Comparison of ENCODE assay signal across 10 mouse cellular contexts in genomic region chr6:28853654-28854053, GRCm38 (mm10). TPM values are rescaled to one million over a fixed set of nuclear protein-coding genes. Genes with fewer than 3 reads are reported as not detected.
DNase-seq lines count a peak whose midpoint lies in the region; ATAC-seq and TF ChIP-seq lines count a peak whose summit lies in the region.
"Had no signal": no experiment of that assay in that cellular context is flagged by ENCODE, and none has a peak within 500 bp of the region (broad histone marks: within the 10 kb centered on the region; RNA-seq: fewer than 3 reads in every experiment).

No protein-coding gene starts in this region.

- CTCF ChIA-PET in Patski (lab: Charles Lee): interaction anchor here (1.5 to 1.9 kb wide), 2 partner anchors 11 to 13 kb away, joined by 4 read pairs; no protein-coding TSS in a partner anchor

- H3K27me3 ChIP-seq in Patski: no peaks in the 10 kb centered on the region
- 0 out of 2 replicates have a peak, but pooled peaks cover 1% of the 10 kb centered on the region for H3K27me3 ChIP-seq in hindbrain, embryonic 13.5 days
- no peaks in the 10 kb centered on the region for H3K27me3 ChIP-seq in midbrain, embryonic 13.5 days
- H3K27me3 ChIP-seq: heart, embryonic 12.5 days; liver, embryonic 15.5 days had no signal

- POLR2A ChIA-PET in Patski (lab: Charles Lee): no interaction called here

- peak overlapping the region; percentile 29; the same call in 1 of the 2 replicates for H3K9ac ChIP-seq in hindbrain, embryonic 13.5 days
- H3K9ac ChIP-seq in midbrain, embryonic 13.5 days (replicated peaks): no peak overlapping the region
- H3K9ac ChIP-seq: heart, embryonic 12.5 days; liver, embryonic 15.5 days had no signal

- DNase-seq in Muller cell, postnatal 12 days (ENCODE audit: inconsistent ontology term): peak; percentile 63
- DNase-seq in Patski (ENCODE audit: low read depth, low spot score): no peak
- DNase-seq in right cerebral cortex, postnatal 25 days: no peak
- DNase-seq in frontal cortex, postnatal 36 days (ENCODE audit: low spot score in 2 of 2): no peak
- DNase-seq in lung, postnatal 14 days: no peak
- DNase-seq: cerebellum, adult 8-10 months had no signal

- H3K4me2 ChIP-seq in hindbrain, embryonic 13.5 days: no peak overlapping the region
- H3K4me2 ChIP-seq in midbrain, embryonic 13.5 days (replicated peaks): no peak overlapping the region
- H3K4me2 ChIP-seq: heart, embryonic 12.5 days; liver, embryonic 15.5 days had no signal

- H3K4me1 ChIP-seq in hindbrain, embryonic 13.5 days (replicated peaks): peaks cover 63% of the 10 kb centered on the region
- H3K4me1 ChIP-seq in midbrain, embryonic 13.5 days (replicated peaks): peaks cover 47% of the 10 kb centered on the region

- ATAC-seq in Patski: peak; percentile 22
- ATAC-seq in hindbrain, embryonic 13.5 days (ENCODE audit: low FRiP score): no peak
- ATAC-seq in midbrain, embryonic 13.5 days: no peak

- in situ Hi-C loops in Patski (cut with MboI; ENCODE audit: low pct_unique_long_range_greater_than_20kb): no loop called here

- TF ChIP-seq CTCF in Patski (IDR thresholded peaks at IDR 0.05): no peak

- no peaks in the 10 kb centered on the region for H3K9me3 ChIP-seq in hindbrain, embryonic 13.5 days
- no peaks in the 10 kb centered on the region for H3K9me3 ChIP-seq in midbrain, embryonic 13.5 days
- H3K9me3 ChIP-seq: heart, embryonic 12.5 days; liver, embryonic 15.5 days had no signal

- WGBS in hindbrain, embryonic 13.5 days: 7% methylated on average over 2 of the region's 2 CpGs
- 9% methylated on average over 2 of the region's 2 CpGs for WGBS in midbrain, embryonic 13.5 days

- no peaks in the 10 kb centered on the region for H3K36me3 ChIP-seq in hindbrain, embryonic 13.5 days
- no peaks in the 10 kb centered on the region for H3K36me3 ChIP-seq in midbrain, embryonic 13.5 days
- H3K36me3 ChIP-seq: heart, embryonic 12.5 days; liver, embryonic 15.5 days had no signal

- peak overlapping the region; percentile 49 for H3K27ac ChIP-seq in hindbrain, embryonic 13.5 days
- peak overlapping the region; percentile 35 for H3K27ac ChIP-seq in midbrain, embryonic 13.5 days
- H3K27ac ChIP-seq: liver, embryonic 15.5 days had no signal

- H3K4me3 ChIP-seq in hindbrain, embryonic 13.5 days: no peak overlapping the region
- H3K4me3 ChIP-seq in midbrain, embryonic 13.5 days (replicated peaks): no peak overlapping the region
- H3K4me3 ChIP-seq: heart, embryonic 12.5 days; liver, embryonic 15.5 days had no signal

RNA-seq across cellular contexts. Expression of gene Lrrc4, which starts 22.1 kb away (rescaled TPM):
- polyA plus RNA-seq in Patski (2021): not detected
- 5.6 and 6.4 TPM in 2 replicates for polyA plus RNA-seq in hindbrain, embryonic 13.5 days (2015; fragmentation: Nextera tagmentation; extraction: Ambion mirVana)
- 5.1 and 5.3 TPM in 2 replicates for polyA plus RNA-seq in midbrain, embryonic 13.5 days (2015; fragmentation: Nextera tagmentation; extraction: Ambion mirVana)
